Mouse (Mus musculus): Measurements from ENCODE around the gene Picalm.

The Picalm gene

GRCm38 (mm10) chr7:90210116-90210515 is 80.1 kb downstream of the Picalm start:
- no peak for DNase-seq (ENCODE audit: low read depth, low spot score)

- no peak for DNase-seq (ENCODE audit: low read depth, low spot score)
Observed at GRCm38 (mm10) chr7:90210947-90211346, 80.9 kb downstream of the Picalm start.

- DNase-seq (ENCODE audit: low read depth, low spot score), result no peak
Observed at GRCm38 (mm10) chr7:90216511-90216910, 86.5 kb downstream of the Picalm start.

- DNase-seq (ENCODE audit: low read depth, low spot score), result no peak
Observed at GRCm38 (mm10) chr7:90218122-90218521, 88.1 kb downstream of the Picalm start.

GRCm38 (mm10) chr7:90221487-90221886 is 91.5 kb downstream of the Picalm start:
- DNase-seq (ENCODE audit: low read depth, low spot score), result no peak

- no peak for DNase-seq (ENCODE audit: low read depth, low spot score)
Observed at GRCm38 (mm10) chr7:90228075-90228474, 98.1 kb downstream of the Picalm start.

GRCm38 (mm10) chr7:90228884-90229283 is 98.9 kb downstream of the Picalm start:
- peak; percentile 75 for DNase-seq (ENCODE audit: low read depth, low spot score)

- no peak for DNase-seq (ENCODE audit: low read depth, low spot score)
Observed at GRCm38 (mm10) chr7:90231431-90231830, 101.4 kb downstream of the Picalm start.

GRCm38 (mm10) chr7:90233921-90234320 is 103.9 kb downstream of the Picalm start:
- no peak for DNase-seq (ENCODE audit: low read depth, low spot score)

- peak; percentile 29 for DNase-seq (ENCODE audit: low read depth, low spot score)
Observed at GRCm38 (mm10) chr7:90236289-90236905, 106.4 kb downstream of the Picalm start.

GRCm38 (mm10) chr7:90243151-90243550 is 113.1 kb downstream of the Picalm start:
- no peak for DNase-seq (ENCODE audit: low read depth, low spot score)

- no peak for DNase-seq (ENCODE audit: low read depth, low spot score)
Observed at GRCm38 (mm10) chr7:90243643-90244042, 113.6 kb downstream of the Picalm start.

GRCm38 (mm10) chr7:90252946-90253345 is 122.9 kb downstream of the Picalm start:
- peak; percentile 31 for DNase-seq (ENCODE audit: low read depth, low spot score)

- DNase-seq (ENCODE audit: low read depth, low spot score), result no peak
Observed at GRCm38 (mm10) chr7:90258701-90259100, 128.7 kb downstream of the Picalm start.

GRCm38 (mm10) chr7:90259899-90260298 is 129.9 kb downstream of the Picalm start:
- DNase-seq (ENCODE audit: low read depth, low spot score), result no peak

GRCm38 (mm10) chr7:90261902-90262599 is 132.0 kb downstream of the Picalm start:
- peak; percentile 48 for DNase-seq (ENCODE audit: low read depth, low spot score)

Data from ES-CJ7 (cell line).